Mouse (Mus musculus) lung, adult 2 months (tissue): Measurements from ENCODE around the gene Olfr113. TPM values are rescaled to one million over a fixed set of nuclear protein-coding genes. Genes with fewer than 3 reads are reported as not detected.
"Not testable (repeated sequence)": the region's sequence is repeated elsewhere in the genome, so short reads cannot be mapped to it uniquely, and the experiment has no call there.

Experiments used
- DNase-seq: peaks from one replicate; pipeline ENCODE4 v3.0.0; 2022
- H3K4me1 ChIP-seq: fragments of 200-500 bp; 2 replicates; pipeline ENCODE4 v1.6.1; 2011; ENCODE audit warnings: low read length; ENCODE audit not compliant: control insufficient read depth, insufficient read depth
- H3K4me3 ChIP-seq: fragments of 200-500 bp; replicated peaks from 2 replicates; pipeline ENCODE3; 2011; ENCODE audit warnings: low read depth, mild to moderate bottlenecking, control low read depth, low read length; ENCODE audit errors: extremely low read depth
- CTCF ChIP-seq: fragments of 200-500 bp; IDR thresholded peaks from 2 replicates; pipeline ENCODE4 v1.5.1; 2011; ENCODE audit warnings: mild to moderate bottlenecking, low read length, control low read depth; ENCODE audit not compliant: insufficient read depth
- POLR2A ChIP-seq: fragments of 200-500 bp; IDR thresholded peaks from 2 replicates; pipeline ENCODE4 v1.6.1; 2011; ENCODE audit warnings: low read depth, mild to moderate bottlenecking, control low read depth, low read length, borderline replicate concordance; ENCODE audit errors: extremely low read depth
- WGBS: fragments of 180-500 bp; shearing (Covaris S2); methylation state at CpG from one replicate; pipeline ENCODE4 v1.1.7; 2018; 5-methylcytosine and 5-hydroxymethylcytosine counted together
- polyA plus RNA-seq: library from polyadenylated mRNA; depleted of rRNA; stranded (reverse); fragments of >200 nt; gene quantifications from 2 replicates; pipeline ENCODE4 v1.2.3, GENCODE M21; 2012; rRNA removed

The Olfr113 gene
- polyA plus RNA-seq, result not detected in 2 replicates

GRCm38 (mm10) chr17:37577563-37577962 lies at the start of gene Olfr113:
Gene Olfr113 (minus strand): TSS chr17:37577663.
- Histone ChIP-seq H3K4me3 (no peak within 1 kb of the TSS), H3K4me1 (no peaks in the 10 kb centered on the region)
- DNase-seq, result no peak
- TF ChIP-seq POLR2A (no peak), CTCF (no peak)

GRCm38 (mm10) chr17:37627009-37627408 lies 49.5 kb upstream of the Olfr113 start, which contains the start of the genes Olfr115 and Olfr116:
Gene Olfr115 (minus strand): TSS chr17:37627109.
Gene Olfr116 (minus strand): TSS chr17:37627199.
- DNase-seq, result no peak
- H3K4me3 ChIP-seq, result no peak within 1 kb of the TSS
- TF ChIP-seq CTCF (no peak), POLR2A (no peak)
- no peaks in the 10 kb centered on the region for H3K4me1 ChIP-seq
- WGBS, result 83% methylated on average over 2 of the region's 2 CpGs

- Histone ChIP-seq H3K4me1 (no peaks in the 10 kb centered on the region), H3K4me3 (no peak within 1 kb of the TSS)
- DNase-seq, result no peak
- TF ChIP-seq CTCF, result no peak
- TF ChIP-seq POLR2A, result no peak
Observed at GRCm38 (mm10) chr17:37592643-37593042, 15.2 kb upstream of the Olfr113 start, which contains the start of gene Olfr114. Gene Olfr114 (minus strand): TSS chr17:37592743.

GRCm38 (mm10) chr17:37569351-37569750 lies 8.1 kb downstream of the Olfr113 start, which contains the start of gene Olfr112:
Gene Olfr112 (minus strand): TSS chr17:37569451.
- no peaks in the 10 kb centered on the region for H3K4me1 ChIP-seq
- TF ChIP-seq POLR2A, result no peak
- TF ChIP-seq CTCF, result no peak
- no peak for DNase-seq
- H3K4me3 ChIP-seq, result no peak within 1 kb of the TSS

GRCm38 (mm10) chr17:37558913-37559615 lies 18.4 kb downstream of the Olfr113 start:
- no peak overlapping the region for H3K4me3 ChIP-seq

GRCm38 (mm10) chr17:37543800-37544435 lies 33.5 kb downstream of the Olfr113 start:
- WGBS, result 55% methylated on average over 3 of the region's 3 CpGs
- Histone ChIP-seq H3K4me3 (no peak overlapping the region), H3K4me1 (no peaks in the 10 kb centered on the region)
- no peak for TF ChIP-seq CTCF
- TF ChIP-seq POLR2A, result no peak
- DNase-seq, result no peak

More at GRCm38 (mm10) chr17:37558913-37559615, 18.4 kb downstream of the Olfr113 start:
- TF ChIP-seq CTCF, result no peak
- no peak for TF ChIP-seq POLR2A
- 35% methylated on average over 1 of the region's 1 CpGs for WGBS
- DNase-seq, result no peak
- no peaks in the 10 kb centered on the region for H3K4me1 ChIP-seq

- no peak for TF ChIP-seq CTCF
- TF ChIP-seq POLR2A, result no peak
- 80% methylated on average over 4 of the region's 4 CpGs for WGBS
- no peak overlapping the region for H3K4me3 ChIP-seq
- no peak for DNase-seq
- no peaks in the 10 kb centered on the region for H3K4me1 ChIP-seq
Observed at GRCm38 (mm10) chr17:37541454-37542119, 35.9 kb downstream of the Olfr113 start.

GRCm38 (mm10) chr17:37538416-37538815 lies 39.0 kb downstream of the Olfr113 start:
- not testable (repeated sequence) for DNase-seq, H3K4me3 ChIP-seq, H3K4me1 ChIP-seq
- WGBS, result 19% methylated on average over 1 of the region's 1 CpGs

GRCm38 (mm10) chr17:37535173-37535572 lies 42.3 kb downstream of the Olfr113 start:
- TF ChIP-seq CTCF, result no peak
- TF ChIP-seq POLR2A, result no peak
- no peak overlapping the region for H3K4me3 ChIP-seq
- DNase-seq, result no peak
- no peaks in the 10 kb centered on the region for H3K4me1 ChIP-seq

- H3K4me1 ChIP-seq, DNase-seq, H3K4me3 ChIP-seq: not testable (repeated sequence)
- WGBS, result 48% methylated on average over 1 of the region's 1 CpGs
Observed at GRCm38 (mm10) chr17:37525427-37525826, 52.0 kb downstream of the Olfr113 start.

GRCm38 (mm10) chr17:37524612-37525011 lies 52.9 kb downstream of the Olfr113 start:
- H3K4me1 ChIP-seq, DNase-seq, H3K4me3 ChIP-seq: not testable (repeated sequence)
